Mouse (Mus musculus): ENCODE data around the gene Ubac2.

DNA sequence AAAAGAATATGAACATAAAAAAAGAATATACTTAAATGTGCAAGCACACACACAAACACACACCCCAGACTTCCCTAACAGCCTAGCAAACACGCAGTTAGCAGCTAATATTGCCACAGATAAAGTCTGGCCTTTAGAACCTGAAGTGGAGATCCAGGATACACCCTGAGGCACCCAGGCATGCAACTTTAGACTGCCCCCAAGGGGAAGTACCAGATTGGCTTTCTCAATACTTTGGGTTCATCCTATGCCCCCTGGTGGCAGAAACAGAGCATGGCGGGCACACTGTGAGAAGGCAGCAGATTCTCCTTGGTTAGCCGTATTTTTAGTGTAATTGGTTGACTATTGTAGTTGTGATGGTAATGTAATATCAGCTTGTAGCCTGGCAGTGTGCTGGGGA lies 182.2 kb downstream of the Ubac2 start:
- TF ChIP-seq POLR2A (IDR thresholded peaks at IDR 0.05; ENCODE audit: control insufficient read depth, extremely low read depth, insufficient read depth, low read length, poor library complexity) (no peak), CTCF (IDR thresholded peaks at IDR 0.05; ENCODE audit: borderline replicate concordance, control insufficient read depth, extremely low read depth, insufficient read depth, low read length, poor library complexity) (no peak)

Data from thymus, adult 2 months (tissue).